Mouse (Mus musculus) forelimb bud, embryonic 11.5 days (tissue): Measurements from ENCODE around the gene Gm4297.
"Not testable (repeated sequence)": the region's sequence is repeated elsewhere in the genome, so short reads cannot be mapped to it uniquely, and the experiment has no call there.

Experiments used
- DNase-seq: peaks from one replicate; pipeline ENCODE4 v3.0.0-alpha.2; 2012; ENCODE audit warnings: low read depth, low spot score

Gene Gm4297

DNA sequence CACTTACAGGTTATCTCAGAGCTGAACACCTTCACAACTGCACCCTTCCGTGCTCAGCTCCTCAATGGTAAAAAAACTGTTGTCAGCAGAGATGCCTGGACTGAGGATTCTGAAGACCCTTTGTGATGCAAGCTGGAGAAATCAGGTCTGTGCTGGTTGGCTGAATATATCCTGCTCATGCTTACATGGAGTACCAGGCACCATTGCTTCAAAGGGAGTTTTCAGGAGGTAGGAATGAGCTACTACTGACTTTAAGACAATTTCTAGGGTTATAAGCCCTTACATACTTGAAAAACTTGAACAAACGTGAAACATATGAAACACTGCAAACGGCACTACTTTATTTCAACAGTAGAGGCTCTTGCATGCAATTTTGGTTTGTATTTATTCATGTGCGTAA is at the start of gene Gm4297:
TSS of gene Gm4297 (minus strand) at position 101 of the 400 bp plus-strand sequence.
- DNase-seq = not testable (repeated sequence)
